Mouse (Mus musculus): ENCODE results near the gene 1190005I06Rik. TPM values are rescaled to one million over a fixed set of nuclear protein-coding genes. Genes with fewer than 3 reads are reported as not detected.

1190005I06Rik gene
- polyA plus RNA-seq, 2 experiments: 0.28 to 0.86 TPM

GRCm38 (mm10) chr8:120668374-120668905 lies 21.0 kb upstream of the 1190005I06Rik start, which contains the start of gene Emc8:
TSS of gene Emc8 (minus strand) at chr8:120668573.
- H3K27me3 ChIP-seq (ENCODE audit: control insufficient read depth, insufficient read depth, low read length): no peaks in the 10 kb centered on the region

GRCm38 (mm10) chr8:120667561-120668373 lies 20.3 kb upstream of the 1190005I06Rik start, which contains the start of the genes Gm27021 and Cox4i1:
TSS of gene Gm27021 (minus strand) at chr8:120668079.
TSS of gene Cox4i1 (plus strand) at chr8:120668222.
- peak; percentile 87 to 90 (median 88) for DNase-seq (ENCODE audit: low read depth in 3 of 3, low spot score in 3 of 3)
- peaks cover 11 to 18% of the 10 kb centered on the region in 2 experiments for H3K4me1 ChIP-seq (replicated peaks; ENCODE audit: control insufficient read depth in 2 of 2, insufficient read depth in 2 of 2, low read length in 1 of 2)
- H3K4me2 ChIP-seq (ENCODE audit: low read depth): peak within 1 kb of the TSS; percentile 99
- H3K36me3 ChIP-seq (replicated peaks; ENCODE audit: control insufficient read depth, insufficient read depth, low read depth): peaks cover 26% of the 10 kb centered on the region
- peak within 1 kb of the TSS; percentile 86 for H3K27ac ChIP-seq
- TF ChIP-seq EP300 (IDR thresholded peaks at IDR 0.05; ENCODE audit: low read depth) (no peak), CTCF (IDR thresholded peaks at IDR 0.05; ENCODE audit: low read depth) (peak; percentile 31)
- H3K9ac ChIP-seq (replicated peaks): peak within 1 kb of the TSS; percentile 89
- no peaks in the 10 kb centered on the region for H3K9me3 ChIP-seq (ENCODE audit: control insufficient read depth, low read length)
- ATAC-seq (ENCODE audit: insufficient read depth): peak; percentile 94
- under 1% methylated on average over 105 of the region's 105 CpGs for WGBS (ENCODE audit: insufficient replicate concordance)
- peak within 1 kb of the TSS; percentile 86 to 95 for H3K4me3 ChIP-seq (ENCODE audit: insufficient read depth in 1 of 2, low read depth in 2 of 2, low read length in 2 of 2)
- no peaks in the 10 kb centered on the region for H3K27me3 ChIP-seq (ENCODE audit: control insufficient read depth, insufficient read depth, low read length)

More at GRCm38 (mm10) chr8:120668374-120668905, 21.0 kb upstream of the 1190005I06Rik start, which contains the start of gene Emc8:
- Histone ChIP-seq H3K9ac (replicated peaks) (peak within 1 kb of the TSS; percentile 89), H3K4me1 (replicated peaks; ENCODE audit: control insufficient read depth in 2 of 2, insufficient read depth in 2 of 2, low read length in 1 of 2) (peaks cover 11 to 18% of the 10 kb centered on the region in 2 experiments), H3K9me3 (ENCODE audit: control insufficient read depth, low read length) (no peaks in the 10 kb centered on the region), H3K27ac (peak within 1 kb of the TSS; percentile 86), H3K4me3 (ENCODE audit: insufficient read depth in 1 of 2, low read depth in 2 of 2, low read length in 2 of 2) (peak within 1 kb of the TSS; percentile 86 to 95), H3K4me2 (ENCODE audit: low read depth) (peak within 1 kb of the TSS; percentile 99), H3K36me3 (replicated peaks; ENCODE audit: control insufficient read depth, insufficient read depth, low read depth) (peaks cover 33% of the 10 kb centered on the region)
- no peak for TF ChIP-seq EP300 (IDR thresholded peaks at IDR 0.05; ENCODE audit: low read depth)
- TF ChIP-seq CTCF (IDR thresholded peaks at IDR 0.05; ENCODE audit: low read depth): no peak
- ATAC-seq (ENCODE audit: insufficient read depth) (peak; percentile 64), DNase-seq (ENCODE audit: low read depth in 3 of 3, low spot score in 3 of 3) (no peak)
- under 1% methylated on average over 45 of the region's 51 CpGs for WGBS (ENCODE audit: insufficient replicate concordance)

- H3K27ac ChIP-seq: peak overlapping the region; percentile 86
- no peak for ATAC-seq (ENCODE audit: insufficient read depth)
- DNase-seq (ENCODE audit: low read depth in 3 of 3, low spot score in 3 of 3): no peak
- H3K4me1 ChIP-seq (replicated peaks; ENCODE audit: control insufficient read depth in 2 of 2, insufficient read depth in 2 of 2, low read length in 1 of 2): peaks cover 11 to 18% of the 10 kb centered on the region in 2 experiments
- no peaks in the 10 kb centered on the region for H3K27me3 ChIP-seq (ENCODE audit: control insufficient read depth, insufficient read depth, low read length)
- peak overlapping the region; percentile 89 for H3K9ac ChIP-seq (replicated peaks)
- H3K9me3 ChIP-seq (ENCODE audit: control insufficient read depth, low read length): no peaks in the 10 kb centered on the region
- H3K36me3 ChIP-seq (replicated peaks; ENCODE audit: control insufficient read depth, insufficient read depth, low read depth): peaks cover 18% of the 10 kb centered on the region
- TF ChIP-seq EP300 (IDR thresholded peaks at IDR 0.05; ENCODE audit: low read depth) (no peak), CTCF (IDR thresholded peaks at IDR 0.05; ENCODE audit: low read depth) (no peak)
- peak overlapping the region; percentile 86 to 95 for H3K4me3 ChIP-seq (ENCODE audit: insufficient read depth in 1 of 2, low read depth in 2 of 2, low read length in 2 of 2)
- peak overlapping the region; percentile 99 for H3K4me2 ChIP-seq (ENCODE audit: low read depth)
- 9% methylated on average over 17 of the region's 17 CpGs for WGBS (ENCODE audit: insufficient replicate concordance)
Measured at GRCm38 (mm10) chr8:120666807-120667470, 19.5 kb upstream of the 1190005I06Rik start.

GRCm38 (mm10) chr8:120665726-120666455 lies 18.5 kb upstream of the 1190005I06Rik start:
- no peak overlapping the region for H3K9ac ChIP-seq (replicated peaks)
- H3K4me3 ChIP-seq (ENCODE audit: insufficient read depth in 1 of 2, low read depth in 2 of 2, low read length in 2 of 2): peak overlapping the region; percentile 9 to 95; a peak in 2 of 4 replicates
- peaks cover 11 to 18% of the 10 kb centered on the region in 2 experiments for H3K4me1 ChIP-seq (replicated peaks; ENCODE audit: control insufficient read depth in 2 of 2, insufficient read depth in 2 of 2, low read length in 1 of 2)
- peaks cover 10% of the 10 kb centered on the region for H3K36me3 ChIP-seq (replicated peaks; ENCODE audit: control insufficient read depth, insufficient read depth, low read depth)
- TF ChIP-seq CTCF (IDR thresholded peaks at IDR 0.05; ENCODE audit: low read depth): peak; percentile 37
- no peak for TF ChIP-seq EP300 (IDR thresholded peaks at IDR 0.05; ENCODE audit: low read depth)
- H3K9me3 ChIP-seq (ENCODE audit: control insufficient read depth, low read length): no peaks in the 10 kb centered on the region
- WGBS (ENCODE audit: insufficient replicate concordance): 56% methylated on average over 3 of the region's 3 CpGs
- H3K27ac ChIP-seq: no peak overlapping the region
- no peaks in the 10 kb centered on the region for H3K27me3 ChIP-seq (ENCODE audit: control insufficient read depth, insufficient read depth, low read length)
- ATAC-seq (ENCODE audit: insufficient read depth) (no peak), DNase-seq (ENCODE audit: low read depth in 3 of 3, low spot score in 3 of 3) (peak in 1 of 3 experiments; percentile 33)
- peak overlapping the region; percentile 99 for H3K4me2 ChIP-seq (ENCODE audit: low read depth)

Data from liver, embryonic 14.5 days (tissue).